Mouse (Mus musculus) erythroblast, embryonic 14.5 days (primary cell): ENCODE results near the gene Znhit1.

ENCODE experiments used
- GATA1 ChIP-seq: IDR thresholded peaks from 2 replicates; pipeline ENCODE4 v1.6.1; 2012; ENCODE audit warnings: low read length, inconsistent platforms, mixed read lengths
- TAL1 ChIP-seq: IDR thresholded peaks from 3 replicates; pipeline ENCODE4 v1.6.1; 2012; ENCODE audit warnings: low read length, inconsistent platforms, mixed read lengths

DNA sequence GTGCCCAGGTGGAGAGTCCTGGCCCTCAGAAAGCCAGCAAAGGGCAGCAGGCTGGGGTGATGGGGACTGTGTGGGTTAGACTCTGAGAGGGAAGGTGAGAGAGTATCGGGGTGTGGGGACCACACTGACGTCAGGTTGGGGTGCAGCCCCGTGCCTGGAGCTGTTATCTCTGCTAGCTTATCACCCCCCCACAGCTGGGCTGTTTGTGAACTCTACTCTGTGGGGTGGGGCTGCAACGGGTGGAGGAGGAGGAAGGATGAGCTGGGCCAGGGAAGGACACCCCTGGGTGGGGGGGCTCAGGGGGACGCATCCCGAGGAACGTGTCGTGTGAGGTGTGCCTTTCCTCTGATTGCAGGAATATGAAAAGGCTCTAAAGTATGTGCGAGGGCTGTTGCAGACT, 22.6 kb downstream of the Znhit1 start:
- peak; percentile 92 for TF ChIP-seq GATA1
- TF ChIP-seq TAL1 = peak; percentile 81
